Mouse (Mus musculus) retina, postnatal 1 day (tissue): ENCODE measurements around the gene 3110082J24Rik.
A peak's percentile ranks its signal among the peaks of the same experiment; 100 is the strongest.

Source experiments
- DNase-seq: peaks from one replicate; pipeline ENCODE4 v3.0.0-alpha.2; 2012

The 3110082J24Rik gene

GRCm38 (mm10) chr5:30115718-30116117 lies 9.8 kb upstream of the 3110082J24Rik start:
- DNase-seq: peak; percentile 34

- no peak for DNase-seq
Measured at GRCm38 (mm10) chr5:30114761-30115140, 8.9 kb upstream of the 3110082J24Rik start.

GRCm38 (mm10) chr5:30113881-30114760 lies 8.2 kb upstream of the 3110082J24Rik start:
- peak; percentile 92 for DNase-seq

GRCm38 (mm10) chr5:30112533-30113068 lies 6.7 kb upstream of the 3110082J24Rik start:
- no peak for DNase-seq

GRCm38 (mm10) chr5:30111771-30112170 lies 5.9 kb upstream of the 3110082J24Rik start:
- DNase-seq: no peak

- peak; percentile 85 for DNase-seq
Measured at GRCm38 (mm10) chr5:30111126-30111525, 5.2 kb upstream of the 3110082J24Rik start.

- peak; percentile 71 for DNase-seq
Measured at GRCm38 (mm10) chr5:30110371-30111060, 4.6 kb upstream of the 3110082J24Rik start.

- no peak for DNase-seq
Measured at GRCm38 (mm10) chr5:30109899-30110298, 4.0 kb upstream of the 3110082J24Rik start.

GRCm38 (mm10) chr5:30108233-30108632 lies 2.3 kb upstream of the 3110082J24Rik start:
- DNase-seq: no peak

GRCm38 (mm10) chr5:30107611-30108041 lies 1.7 kb upstream of the 3110082J24Rik start:
- peak; percentile 34 for DNase-seq

GRCm38 (mm10) chr5:30107186-30107585 lies 1.3 kb upstream of the 3110082J24Rik start:
- DNase-seq: peak; percentile 71

GRCm38 (mm10) chr5:30106756-30107155 lies 870 bp upstream of the 3110082J24Rik start:
- DNase-seq: no peak

GRCm38 (mm10) chr5:30104841-30105667 lies 832 bp downstream of the 3110082J24Rik start, which contains the start of gene Garem2:
TSS of gene Garem2 (plus strand) at chr5:30105161.
- peak; percentile 65 for DNase-seq

GRCm38 (mm10) chr5:30104339-30104738 lies 1.5 kb downstream of the 3110082J24Rik start:
- peak; percentile 77 for DNase-seq

GRCm38 (mm10) chr5:30103340-30103739 lies 2.5 kb downstream of the 3110082J24Rik start:
- DNase-seq: no peak

GRCm38 (mm10) chr5:30098260-30098659 lies 7.6 kb downstream of the 3110082J24Rik start:
- no peak for DNase-seq

GRCm38 (mm10) chr5:30095731-30096130 lies 10.2 kb downstream of the 3110082J24Rik start:
- DNase-seq: no peak

GRCm38 (mm10) chr5:30094399-30094798 lies 11.5 kb downstream of the 3110082J24Rik start:
- DNase-seq: no peak

- DNase-seq: no peak
Measured at GRCm38 (mm10) chr5:30092701-30093100, 13.2 kb downstream of the 3110082J24Rik start.

GRCm38 (mm10) chr5:30072825-30073821 lies 32.8 kb downstream of the 3110082J24Rik start, which contains the start of gene Tyms:
TSS of gene Tyms (minus strand) at chr5:30073617.
- peak; percentile 92 for DNase-seq

- DNase-seq: no peak
Measured at GRCm38 (mm10) chr5:30072377-30072776, 33.5 kb downstream of the 3110082J24Rik start.
